ENCODE assay signal across 24 mouse cellular contexts in the genomic region with DNA sequence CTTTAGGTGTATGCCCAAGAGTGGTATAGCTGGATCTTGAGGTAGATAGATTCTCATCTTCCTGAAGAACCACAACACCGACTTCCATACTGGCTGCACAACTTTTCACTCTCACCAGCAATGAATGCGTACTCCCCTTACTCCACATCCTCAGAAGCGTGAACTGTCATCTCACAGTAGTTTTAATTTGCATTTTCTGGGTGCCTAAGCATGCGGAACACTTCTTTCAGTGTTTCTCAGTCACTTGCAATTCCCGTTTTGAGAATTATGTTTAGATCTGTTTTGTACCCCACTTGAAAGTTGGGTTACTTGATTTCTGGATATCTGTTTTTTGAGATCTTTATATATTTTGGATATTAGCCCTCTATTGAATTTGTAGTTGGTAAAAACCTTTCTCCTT. TPM values are rescaled to one million over a fixed set of nuclear protein-coding genes. Genes with fewer than 3 reads are reported as not detected.
"Had no signal": no experiment of that assay in that cellular context is flagged by ENCODE, and none has a peak within 500 bp of the region (broad histone marks: within the 10 kb centered on the region; RNA-seq: fewer than 3 reads in every experiment).

No protein-coding gene starts in this region.

- ATAC-seq: hindbrain, postnatal 0 days; intestine, embryonic 16.5 days had no signal

- H3K4me1 ChIP-seq: heart, embryonic 13.5 days; heart, embryonic 15.5 days; hindbrain, embryonic 13.5 days; hindbrain, embryonic 15.5 days; kidney, embryonic 15.5 days; limb, embryonic 13.5 days; limb, embryonic 15.5 days had no signal

- H3K27ac ChIP-seq: heart, adult 2 months; heart, embryonic 13.5 days; heart, embryonic 15.5 days; hindbrain, embryonic 13.5 days; hindbrain, embryonic 15.5 days; hindbrain, postnatal 0 days; kidney, embryonic 15.5 days; kidney, postnatal 0 days; limb, embryonic 13.5 days; limb, embryonic 15.5 days had no signal

- H3K4me3 ChIP-seq: heart, adult 2 months; heart, embryonic 13.5 days; heart, embryonic 15.5 days; hindbrain, embryonic 13.5 days; hindbrain, embryonic 15.5 days; kidney, embryonic 15.5 days; limb, embryonic 13.5 days; limb, embryonic 15.5 days had no signal

- H3K36me3 ChIP-seq: heart, embryonic 13.5 days; heart, embryonic 15.5 days; hindbrain, embryonic 13.5 days; hindbrain, embryonic 15.5 days; kidney, embryonic 15.5 days; limb, embryonic 13.5 days; limb, embryonic 15.5 days had no signal

- H3K27me3 ChIP-seq: heart, embryonic 13.5 days; heart, embryonic 15.5 days; hindbrain, embryonic 13.5 days; hindbrain, embryonic 15.5 days; kidney, embryonic 15.5 days; limb, embryonic 13.5 days; limb, embryonic 15.5 days had no signal

- DNase-seq: gastrocnemius, postnatal 14 days; gastrocnemius, postnatal 36 days; heart, adult 11 months; heart, adult 2 months; heart, postnatal 14 days; heart, postnatal 36 days; kidney, adult 11 months; kidney, adult 2 months; kidney, adult 9 months; kidney, postnatal 14 days; kidney, postnatal 36 days; layer of hippocampus, adult 9-11 months; layer of hippocampus, postnatal 36 days; left cerebral cortex, postnatal 4 days had no signal

RNA-seq across cellular contexts. Expression of a gene that starts 29.9 kb away (rescaled TPM):
- total RNA-seq: hindbrain, postnatal 0 days had no signal
